Mouse (Mus musculus) CH12.LX (cell line): ENCODE measurements at regions not wholly inside any gene's neighbourhood (a gene's known extent, or its start where the extent isn't known, plus 50 kb on each side); places are given as distances from the start of the nearest gene placed in this dataset.

Source experiments
- DNase-seq: peaks from one replicate; pipeline ENCODE4 v3.0.0-alpha.2; 2013; ENCODE audit errors: extremely low read depth
- H3K27ac ChIP-seq: 2 replicates; pipeline ENCODE4 v1.5.1; 2012; ENCODE audit warnings: low read depth, mild to moderate bottlenecking, control low read depth, moderate library complexity; ENCODE audit not compliant: insufficient read depth
- H3K27me3 ChIP-seq: replicated peaks from 2 replicates; pipeline ENCODE3; 2012; ENCODE audit warnings: inconsistent platforms
- H3K36me3 ChIP-seq, 2 experiments: replicated peaks in 1 of 2; 2 replicates each; pipeline versions ENCODE3 to v1.6.1; 2012; ENCODE audit warnings: inconsistent platforms in 1 of 2, low read length in 1 of 2, mild to moderate bottlenecking in 1 of 2, mixed read lengths in 1 of 2, moderate library complexity in 1 of 2; ENCODE audit not compliant: control insufficient read depth in 1 of 2, insufficient read depth in 1 of 2
- H3K4me1 ChIP-seq, 2 experiments: 2 replicates each; pipeline ENCODE4 v1.6.1; 2012; ENCODE audit warnings: inconsistent platforms in 1 of 2, moderate library complexity in 1 of 2; ENCODE audit not compliant: insufficient read depth in 2 of 2, control insufficient read depth in 1 of 2
- H3K4me2 ChIP-seq: 2 replicates; pipeline ENCODE4 v1.6.1; 2012; ENCODE audit warnings: low read depth, mild to moderate bottlenecking, control low read depth; ENCODE audit not compliant: poor library complexity, insufficient read depth, severe bottlenecking
- H3K4me3 ChIP-seq, 3 experiments: fragments of 150-350 bp in 1 of 3; sonication (generic) in 1 of 3; replicated peaks in 1 of 3; 2 replicates each; pipeline versions ENCODE3 to v1.5.1; 2011 to 2012; ENCODE audit warnings: low read depth in 2 of 3, low read length in 2 of 3, mild to moderate bottlenecking in 2 of 3, moderate library complexity in 2 of 3, control low read depth in 1 of 3, improper control_type of control experiment in 1 of 3, inconsistent platforms in 1 of 3, mixed read lengths in 1 of 3; ENCODE audit not compliant: poor library complexity in 1 of 3
- H3K79me2 ChIP-seq: replicated peaks from 2 replicates; pipeline ENCODE4 v1.6.1; 2012; ENCODE audit warnings: mild to moderate bottlenecking, moderate library complexity; ENCODE audit not compliant: control insufficient read depth, poor library complexity, insufficient read depth, severe bottlenecking; ENCODE audit errors: extremely low read depth
- H3K9ac ChIP-seq: 2 replicates; pipeline ENCODE4 v1.6.1; 2012; ENCODE audit warnings: low read depth, mild to moderate bottlenecking, control low read depth, moderate library complexity; ENCODE audit not compliant: insufficient read depth
- H3K9me3 ChIP-seq: replicated peaks from 2 replicates; pipeline ENCODE3; 2012; ENCODE audit warnings: low read length, inconsistent platforms, mixed read lengths
- BHLHE40 ChIP-seq: IDR thresholded peaks from 2 replicates; pipeline ENCODE4 v1.6.1; 2011; ENCODE audit warnings: mild to moderate bottlenecking, low read depth, low read length, improper control_type of control experiment
- CHD1 ChIP-seq: IDR thresholded peaks from 2 replicates; pipeline ENCODE4 v1.6.1; 2012; ENCODE audit warnings: low read depth, low read length, improper control_type of control experiment, inconsistent platforms
- CHD2 ChIP-seq: IDR thresholded peaks from 2 replicates; pipeline ENCODE4 v1.6.1; 2011; ENCODE audit warnings: low read length, improper control_type of control experiment
- CTCF ChIP-seq, 2 experiments: IDR thresholded peaks in 1 of 2; conservative IDR thresholded peaks in 1 of 2; 2 replicates each; pipeline ENCODE4 v1.5.1; 2011 to 2012; ENCODE audit warnings: low read depth in 2 of 2, low read length in 2 of 2, improper control_type of control experiment in 1 of 2, inconsistent platforms in 1 of 2, mild to moderate bottlenecking in 1 of 2, moderate library complexity in 1 of 2
- ELF1 ChIP-seq: IDR thresholded peaks from 2 replicates; pipeline ENCODE4 v1.6.1; 2014; ENCODE audit warnings: low read depth, mild to moderate bottlenecking, inconsistent platforms, low read length, improper control_type of control experiment
- EP300 ChIP-seq: IDR thresholded peaks from 2 replicates; pipeline ENCODE4 v1.6.1; 2011; ENCODE audit warnings: low read length, improper control_type of control experiment
- HCFC1 ChIP-seq: IDR thresholded peaks from 2 replicates; pipeline ENCODE4 v1.6.1; 2012; ENCODE audit warnings: low read depth, mild to moderate bottlenecking, inconsistent platforms, low read length, improper control_type of control experiment
- KAT2A ChIP-seq: IDR thresholded peaks from 2 replicates; pipeline ENCODE4 v1.6.1; 2012; ENCODE audit warnings: low read length, improper control_type of control experiment, inconsistent platforms; ENCODE audit not compliant: insufficient replicate concordance
- MAX ChIP-seq: IDR thresholded peaks from 2 replicates; pipeline ENCODE4 v1.6.1; 2011; ENCODE audit warnings: low read length, improper control_type of control experiment
- MAZ ChIP-seq: IDR thresholded peaks from 2 replicates; pipeline ENCODE4 v1.6.1; 2012; ENCODE audit warnings: low read depth, mild to moderate bottlenecking, inconsistent platforms, low read length, improper control_type of control experiment, moderate library complexity
- MEF2A ChIP-seq: IDR thresholded peaks from 2 replicates; pipeline ENCODE4 v1.6.1; 2014; ENCODE audit warnings: low read depth, mild to moderate bottlenecking, inconsistent platforms, low read length, improper control_type of control experiment, borderline replicate concordance
- POLR2A ChIP-seq: IDR thresholded peaks from 2 replicates; pipeline ENCODE4 v1.6.1; 2011; ENCODE audit warnings: low read depth, mild to moderate bottlenecking, improper control_type of control experiment, low read length
- POLR2AphosphoS2 ChIP-seq: IDR thresholded peaks from 2 replicates; pipeline ENCODE4 v1.6.1; 2011; ENCODE audit warnings: low read depth, low read length, improper control_type of control experiment
- SIN3A ChIP-seq: IDR thresholded peaks from 2 replicates; pipeline ENCODE4 v1.6.1; 2012; ENCODE audit warnings: low read length, improper control_type of control experiment, inconsistent platforms
- SMC3 ChIP-seq: IDR thresholded peaks from 2 replicates; pipeline ENCODE4 v1.6.1; 2011; ENCODE audit warnings: low read depth, low read length, improper control_type of control experiment
- TBP ChIP-seq: conservative IDR thresholded peaks from 2 replicates; pipeline ENCODE4 v1.6.1; 2011; ENCODE audit warnings: low read depth, low read length, improper control_type of control experiment
- TCF12 ChIP-seq: IDR thresholded peaks from 2 replicates; pipeline ENCODE4 v1.6.1; 2014; ENCODE audit warnings: low read depth, mild to moderate bottlenecking, inconsistent platforms, low read length, improper control_type of control experiment
- UBTF ChIP-seq: IDR thresholded peaks from 2 replicates; pipeline ENCODE4 v1.6.1; 2012; ENCODE audit warnings: low read depth, mild to moderate bottlenecking, inconsistent platforms, low read length, improper control_type of control experiment, moderate library complexity
- ZKSCAN1 ChIP-seq: IDR thresholded peaks from 2 replicates; pipeline ENCODE4 v1.6.1; 2012; ENCODE audit warnings: low read depth, inconsistent platforms, low read length, improper control_type of control experiment, borderline replicate concordance
- dilution Hi-C: fragments of 300-500 bp; cut with MboI; formaldehyde crosslinking; loops from 2 replicates; pipeline ENCODE4 v1.14.3; 2020; ENCODE audit warnings: low sequenced_read_pairs; ENCODE audit not compliant: extremely low pct_unique_long_range_greater_than_20kb, extremely low pct_ligation_motif_present
- in situ Hi-C: fragments of 300-500 bp; cut with MboI; formaldehyde crosslinking; loops from 3 replicates; pipeline ENCODE4 v1.14.3; 2019; ENCODE audit warnings: low sequenced_read_pairs, low pct_ligation_motif_present, low pct_unique_long_range_greater_than_20kb, mixed read lengths

DNA sequence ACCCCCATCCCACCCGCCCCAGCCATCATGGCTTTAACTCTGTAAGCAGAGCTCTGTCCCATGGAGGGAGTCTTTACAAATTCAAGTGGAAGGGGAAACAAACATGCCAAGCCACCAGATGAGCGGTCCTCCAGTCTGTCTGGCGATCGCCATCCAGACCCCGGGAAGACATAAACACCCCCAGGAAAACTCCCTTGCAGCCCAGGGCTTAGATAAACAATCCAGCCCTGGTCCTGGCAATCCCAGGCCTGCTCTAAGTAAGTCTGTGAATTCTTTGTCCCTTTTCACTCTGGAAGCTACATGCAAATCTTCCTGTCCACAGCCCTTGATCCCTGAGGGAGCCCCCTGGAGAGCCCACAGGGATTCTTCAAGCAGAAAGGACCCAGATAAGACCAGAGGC is 129.2 kb upstream of the Sox11 start:
- Histone ChIP-seq H3K4me3 (no peak overlapping the region), H3K4me2 (no peak overlapping the region), H3K27me3 (no peaks in the 10 kb centered on the region), H3K79me2 (no peaks in the 10 kb centered on the region), H3K4me1 (no peaks in the 10 kb centered on the region), H3K9me3 (peaks cover 78% of the 10 kb centered on the region), H3K27ac (no peak overlapping the region), H3K9ac (no peak overlapping the region), H3K36me3 (no peaks in the 10 kb centered on the region)
- in situ Hi-C loops (no loop called here), dilution Hi-C loops (no loop called here)
- TF ChIP-seq CHD2, result no peak
- TF ChIP-seq POLR2AphosphoS2, result no peak
- TF ChIP-seq SMC3, result no peak
- TF ChIP-seq HCFC1, result no peak
- TF ChIP-seq POLR2A, result no peak
- no peak for TF ChIP-seq CTCF (conservative IDR thresholded peaks at IDR 0.05 in 1 of 2, IDR thresholded peaks at IDR 0.05 in 1 of 2; ENCODE audit: low read depth in 2 of 2, low read length in 2 of 2)
- TF ChIP-seq BHLHE40, result no peak
- no peak for DNase-seq

DNA sequence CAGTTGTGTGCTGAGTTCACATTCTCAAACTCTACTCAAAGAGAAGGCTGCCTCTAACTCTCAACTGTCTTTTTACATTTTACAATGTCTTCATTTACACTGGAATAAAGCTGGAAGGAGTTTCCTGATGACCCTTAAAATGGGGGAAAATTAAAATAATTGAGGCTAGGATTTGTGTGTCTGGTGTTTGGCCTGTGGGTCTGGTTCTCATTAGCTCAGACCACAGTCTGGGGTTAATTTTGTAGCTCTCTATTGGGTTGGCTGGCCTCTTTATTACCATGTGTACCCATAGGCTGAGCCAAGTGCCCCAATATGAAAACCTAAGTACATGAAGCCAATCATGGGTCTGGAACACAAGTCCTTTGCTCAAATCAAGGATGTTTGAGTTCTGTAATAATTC is 128.0 kb upstream of the Sox11 start:
- no peaks in the 10 kb centered on the region for H3K79me2 ChIP-seq
- no peak overlapping the region for H3K4me3 ChIP-seq
- H3K4me1 ChIP-seq, result no peaks in the 10 kb centered on the region
- TF ChIP-seq EP300 (no peak), ELF1 (no peak), MAZ (no peak), CHD2 (no peak), MAX (no peak), TCF12 (no peak), TBP (no peak), CHD1 (no peak), SIN3A (no peak), KAT2A (no peak), MEF2A (no peak), UBTF (no peak), ZKSCAN1 (no peak)
- no peak overlapping the region for H3K27ac ChIP-seq
- no peak overlapping the region for H3K9ac ChIP-seq
- no peak for DNase-seq
- in situ Hi-C loops, result no loop called here
- dilution Hi-C loops, result no loop called here
- no peaks in the 10 kb centered on the region for H3K36me3 ChIP-seq
- H3K4me2 ChIP-seq, result no peak overlapping the region
- H3K27me3 ChIP-seq, result no peaks in the 10 kb centered on the region
- H3K9me3 ChIP-seq, result peaks cover 78% of the 10 kb centered on the region
